Mouse (Mus musculus) megakaryocyte, embryonic 14.5 days (primary cell): Measurements from ENCODE around the gene Ms4a6c.

Experiments used
- FLI1 ChIP-seq: IDR thresholded peaks from 2 replicates; pipeline ENCODE4 v1.6.1; 2012; ENCODE audit warnings: low read length, inconsistent platforms, mixed read lengths
- GATA1 ChIP-seq: IDR thresholded peaks from 3 replicates; pipeline ENCODE4 v1.6.1; 2012; ENCODE audit warnings: mixed read lengths, low read length, inconsistent platforms, borderline replicate concordance

DNA sequence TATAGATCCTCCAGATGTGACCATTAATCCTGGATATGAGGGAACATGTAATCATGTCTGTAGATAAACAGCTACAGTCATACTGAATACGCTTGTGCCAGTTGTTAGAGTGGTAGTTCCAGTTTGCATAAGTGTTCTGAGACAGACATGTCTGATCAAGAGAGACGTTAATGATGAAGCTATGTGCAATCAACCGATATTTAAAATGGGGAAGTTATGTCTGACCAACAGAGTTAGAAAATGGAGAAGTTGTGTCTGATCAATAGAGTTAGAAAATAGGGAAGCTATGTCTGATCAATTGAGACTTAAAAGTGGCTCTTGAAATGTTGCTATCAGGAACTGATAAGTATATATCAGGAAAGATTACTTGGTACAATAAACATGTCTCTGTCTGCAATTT, 16.1 kb downstream of the Ms4a6c start:
- no peak for TF ChIP-seq GATA1
- no peak for TF ChIP-seq FLI1
